Mouse (Mus musculus) heart, adult 9 months (tissue): ENCODE results near the gene Mrps21.
A peak's percentile ranks its signal among the peaks of the same experiment; 100 is the strongest.
"Not testable (repeated sequence)": the region's sequence is repeated elsewhere in the genome, so short reads cannot be mapped to it uniquely, and the experiment has no call there.

Source experiments
- DNase-seq, 2 experiments: peaks; one replicate each; pipeline ENCODE4 v3.0.0; 2022; ENCODE audit warnings: low spot score in 2 of 2

Mrps21 gene

DNA sequence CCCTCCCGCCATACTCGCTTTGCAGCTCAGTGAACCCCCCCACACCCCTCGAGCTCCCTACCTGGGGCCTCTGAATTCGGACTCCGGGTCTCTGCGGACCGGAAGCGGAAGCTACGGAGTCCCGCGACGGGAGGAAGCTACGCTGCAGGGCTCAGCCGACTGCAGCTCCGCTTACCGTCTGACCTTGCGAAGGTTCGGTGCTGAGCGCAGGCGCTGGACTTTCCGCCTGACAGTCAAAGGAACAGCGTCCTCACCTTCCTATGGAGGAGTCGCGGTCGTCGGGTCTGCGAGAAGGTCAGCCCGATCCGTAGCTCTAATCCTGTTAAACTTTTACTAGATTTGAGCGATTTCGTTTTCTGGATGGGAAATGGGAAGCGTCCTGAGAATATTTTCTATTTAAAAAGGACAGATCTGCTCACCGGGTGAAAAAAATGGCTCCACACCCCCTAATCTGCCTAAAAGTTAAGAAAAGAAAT lies at the start of gene Mrps21:
TSS of gene Mrps21 (minus strand) at position 128 of the 476 bp plus-strand sequence.
- DNase-seq: peak; percentile 88 to 90

- not testable (repeated sequence) for DNase-seq
Observed at GRCm38 (mm10) chr3:95920532-95920931, 49.2 kb upstream of the Mrps21 start.

- no peak for DNase-seq
Observed at GRCm38 (mm10) chr3:95916760-95917159, 45.4 kb upstream of the Mrps21 start.

DNA sequence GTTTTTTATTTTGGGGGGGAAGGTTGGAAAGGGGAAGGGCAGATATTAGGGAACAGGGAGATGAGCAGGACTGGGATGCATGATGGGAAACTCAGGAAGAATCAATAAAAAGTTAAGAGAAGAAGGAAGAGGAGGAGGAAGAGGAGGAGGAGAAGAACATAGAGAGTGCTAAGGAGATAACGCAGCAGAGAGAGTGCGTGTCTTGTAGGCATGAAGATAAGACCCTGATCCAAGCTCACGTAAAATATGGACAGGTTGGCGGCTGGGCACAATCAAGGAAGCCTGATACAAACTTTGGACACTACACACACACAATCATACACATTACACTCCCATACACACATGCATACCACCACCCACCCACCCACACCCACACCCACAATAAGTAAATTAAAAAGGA lies 43.4 kb upstream of the Mrps21 start:
- no peak for DNase-seq

DNA sequence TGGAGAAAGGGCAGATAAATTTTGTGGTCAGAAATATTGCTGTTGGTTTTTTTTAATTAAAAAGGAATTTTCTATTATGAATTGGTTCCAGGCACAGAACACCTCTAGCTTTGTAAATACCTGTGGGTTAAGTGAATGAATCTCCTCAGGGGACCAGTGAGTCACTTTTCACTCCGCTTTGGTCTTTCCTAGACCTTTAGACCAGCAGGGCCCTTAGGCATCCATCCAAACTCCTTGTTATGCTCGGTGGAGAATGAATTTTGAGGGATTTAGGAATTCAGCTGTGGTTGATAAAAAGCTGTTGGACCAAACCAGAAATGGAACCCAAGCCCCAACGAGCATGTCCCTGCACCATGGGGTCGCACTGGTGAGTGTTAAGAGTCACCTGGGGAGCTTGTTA lies 36.3 kb upstream of the Mrps21 start:
- no peak for DNase-seq

GRCm38 (mm10) chr3:95906860-95907259 lies 35.5 kb upstream of the Mrps21 start:
- peak in 1 of 2 experiments; percentile 34 for DNase-seq

DNA sequence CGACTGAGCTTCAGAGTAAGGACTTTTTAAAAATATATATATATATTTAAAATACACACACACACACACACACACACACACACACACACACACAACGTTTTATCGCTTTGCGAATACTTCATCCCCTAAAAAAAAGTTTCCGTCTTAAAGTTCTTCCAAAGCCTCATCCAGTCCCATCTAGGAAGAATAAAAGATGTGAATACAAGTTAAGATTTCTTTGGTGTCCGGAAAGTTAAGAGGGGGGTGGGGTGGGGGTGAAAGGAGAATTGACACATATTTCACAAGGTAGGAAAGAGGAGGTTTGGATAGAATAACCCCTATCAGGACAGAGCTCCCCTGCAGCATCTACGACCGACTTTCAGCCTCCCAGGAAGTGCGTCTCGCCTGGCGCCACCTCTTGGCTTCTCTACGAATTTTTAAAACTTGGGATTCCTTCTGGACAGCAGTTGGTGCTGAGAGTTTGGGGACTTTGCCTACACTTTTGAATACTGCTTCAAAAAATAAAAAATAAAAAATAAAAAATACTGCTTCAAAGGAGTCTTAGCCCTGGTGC lies 34.7 kb upstream of the Mrps21 start:
- peak in 1 of 2 experiments; percentile 48 for DNase-seq

- peak; percentile 39 to 47 for DNase-seq
Observed at GRCm38 (mm10) chr3:95905146-95905939, 34.0 kb upstream of the Mrps21 start.

GRCm38 (mm10) chr3:95904568-95904967 lies 33.2 kb upstream of the Mrps21 start, which contains the start of gene Car14:
Car14 (minus strand) TSS chr3:95904691.
- peak; percentile 53 to 62 for DNase-seq

DNA sequence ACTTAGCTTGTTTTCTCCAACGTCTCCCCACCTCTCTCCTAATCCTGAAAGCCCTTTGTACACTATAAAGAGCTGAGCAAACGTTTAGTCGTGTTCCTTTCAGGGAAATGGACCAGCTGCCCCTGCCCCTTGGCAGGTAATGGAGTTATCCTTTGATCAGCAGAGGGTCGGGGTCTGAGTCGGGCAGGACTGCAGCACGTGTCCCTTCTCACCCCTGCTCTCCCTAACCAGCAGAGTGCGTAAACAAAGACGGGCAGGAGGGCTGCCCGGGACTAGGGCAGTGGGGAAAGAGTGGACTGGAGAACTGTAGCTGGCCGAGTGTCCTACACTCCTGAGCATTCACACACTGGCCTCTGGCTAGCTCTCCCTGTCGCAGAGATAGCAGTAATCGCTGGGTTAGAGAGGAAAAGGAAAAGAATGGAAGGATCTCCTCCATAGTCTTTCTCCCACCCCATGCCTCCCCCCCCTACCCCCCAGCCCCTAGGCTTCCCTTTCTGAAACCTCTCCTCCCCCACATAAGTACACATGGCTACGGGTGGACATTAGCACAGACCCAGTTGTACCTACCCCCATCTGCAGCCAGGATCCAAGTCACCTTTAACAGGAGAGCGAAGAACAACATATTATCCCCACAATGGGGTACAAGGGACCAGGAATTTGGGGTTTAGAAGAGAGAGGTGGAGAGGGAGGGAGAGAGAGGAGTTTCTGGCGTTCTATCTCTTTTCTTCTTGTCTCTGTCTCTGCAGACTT lies 32.6 kb upstream of the Mrps21 start:
- no peak for DNase-seq

DNA sequence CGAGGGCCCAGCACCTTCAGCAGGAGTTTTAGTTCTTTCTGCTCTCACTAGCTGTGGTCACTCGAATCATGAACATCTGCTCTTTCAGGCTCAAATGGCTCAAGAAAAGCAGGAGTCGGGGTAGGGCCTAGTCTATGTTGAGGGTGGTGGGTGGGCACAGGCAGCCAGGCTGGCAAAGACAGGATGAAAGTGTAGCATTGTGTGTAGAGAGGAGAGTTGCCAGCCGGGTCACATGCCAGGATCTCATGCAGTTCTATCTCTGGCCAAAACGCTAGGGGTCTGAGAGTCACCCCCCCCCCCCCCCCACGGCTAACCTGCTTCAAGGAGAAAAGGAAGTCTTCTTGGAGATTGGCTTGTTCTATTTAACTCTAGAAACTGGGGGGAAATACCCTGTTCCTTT lies 31.3 kb upstream of the Mrps21 start:
- no peak for DNase-seq

DNA sequence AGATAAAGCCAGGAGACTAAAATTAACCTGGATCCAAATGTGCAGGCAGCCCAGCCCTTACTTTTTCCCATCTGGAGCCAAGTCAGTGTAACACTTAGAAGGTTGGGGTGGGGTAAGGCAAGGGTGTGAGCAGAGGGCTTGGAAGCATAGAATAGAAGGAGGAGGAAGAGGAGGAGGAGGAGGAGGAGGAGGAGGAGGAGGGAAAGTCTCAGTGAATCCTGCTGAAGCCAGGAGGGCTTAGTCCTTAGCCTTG lies 31.0 kb upstream of the Mrps21 start:
- DNase-seq: peak in 1 of 2 experiments; percentile 35

DNA sequence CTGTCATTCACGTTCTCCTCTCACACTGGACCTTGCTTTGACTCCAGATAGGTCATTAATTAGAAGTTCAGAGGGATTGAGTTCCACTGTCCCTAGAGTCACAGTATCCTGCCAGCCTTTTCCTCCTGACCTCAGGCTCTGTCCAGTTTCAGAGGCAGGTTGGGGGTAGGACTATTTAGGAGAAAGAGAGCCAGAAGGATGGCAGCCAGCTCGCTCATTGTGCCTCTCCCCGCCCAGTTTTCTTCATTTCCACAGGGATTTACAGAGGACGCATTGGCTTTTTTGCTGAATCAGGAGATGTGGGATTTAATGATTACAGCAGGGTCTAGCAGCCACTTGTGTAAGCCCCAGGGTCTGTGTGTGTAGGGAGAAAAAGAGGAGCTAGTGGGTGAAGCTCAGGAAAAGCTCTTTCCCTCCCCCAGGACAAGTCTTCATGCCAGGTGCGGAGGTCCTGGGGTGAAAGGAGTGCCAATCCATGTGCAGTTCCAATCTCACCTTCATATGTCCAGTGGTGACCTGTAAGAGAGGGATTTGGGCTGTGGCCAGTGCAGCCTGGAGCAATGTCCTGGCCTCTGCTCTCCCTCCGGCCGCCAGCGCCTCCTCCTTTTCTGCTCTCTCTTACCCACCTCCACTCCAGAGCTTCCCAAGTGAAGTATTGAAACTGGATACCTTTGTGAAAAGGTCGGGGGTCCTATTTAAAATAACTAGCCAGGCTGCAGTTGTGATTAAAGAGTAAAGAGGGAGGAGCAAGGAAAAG lies 30.5 kb upstream of the Mrps21 start:
- peak in 1 of 2 experiments; percentile 46 for DNase-seq

- no peak for DNase-seq
Observed at GRCm38 (mm10) chr3:95899800-95900524, 28.6 kb upstream of the Mrps21 start.

DNA sequence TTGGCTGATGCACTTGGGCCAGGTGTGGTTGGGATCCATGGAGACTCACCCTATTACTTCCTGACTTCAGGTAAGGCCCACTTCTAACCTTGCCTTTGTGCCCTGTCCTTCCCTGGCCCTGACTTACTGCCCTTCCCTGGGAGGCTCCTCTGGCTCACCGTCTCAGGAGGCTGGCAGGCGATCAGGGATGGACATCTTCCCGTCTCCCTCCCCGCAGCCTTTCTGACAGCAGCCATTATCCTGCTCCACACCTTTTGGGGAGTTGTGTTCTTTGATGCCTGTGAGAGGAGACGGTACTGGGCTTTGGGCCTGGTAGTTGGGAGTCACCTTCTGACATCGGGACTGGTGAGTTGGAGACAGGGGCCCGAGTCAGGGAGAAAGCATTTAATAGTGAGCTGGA lies 24.2 kb upstream of the Mrps21 start:
- DNase-seq: not testable (repeated sequence)

DNA sequence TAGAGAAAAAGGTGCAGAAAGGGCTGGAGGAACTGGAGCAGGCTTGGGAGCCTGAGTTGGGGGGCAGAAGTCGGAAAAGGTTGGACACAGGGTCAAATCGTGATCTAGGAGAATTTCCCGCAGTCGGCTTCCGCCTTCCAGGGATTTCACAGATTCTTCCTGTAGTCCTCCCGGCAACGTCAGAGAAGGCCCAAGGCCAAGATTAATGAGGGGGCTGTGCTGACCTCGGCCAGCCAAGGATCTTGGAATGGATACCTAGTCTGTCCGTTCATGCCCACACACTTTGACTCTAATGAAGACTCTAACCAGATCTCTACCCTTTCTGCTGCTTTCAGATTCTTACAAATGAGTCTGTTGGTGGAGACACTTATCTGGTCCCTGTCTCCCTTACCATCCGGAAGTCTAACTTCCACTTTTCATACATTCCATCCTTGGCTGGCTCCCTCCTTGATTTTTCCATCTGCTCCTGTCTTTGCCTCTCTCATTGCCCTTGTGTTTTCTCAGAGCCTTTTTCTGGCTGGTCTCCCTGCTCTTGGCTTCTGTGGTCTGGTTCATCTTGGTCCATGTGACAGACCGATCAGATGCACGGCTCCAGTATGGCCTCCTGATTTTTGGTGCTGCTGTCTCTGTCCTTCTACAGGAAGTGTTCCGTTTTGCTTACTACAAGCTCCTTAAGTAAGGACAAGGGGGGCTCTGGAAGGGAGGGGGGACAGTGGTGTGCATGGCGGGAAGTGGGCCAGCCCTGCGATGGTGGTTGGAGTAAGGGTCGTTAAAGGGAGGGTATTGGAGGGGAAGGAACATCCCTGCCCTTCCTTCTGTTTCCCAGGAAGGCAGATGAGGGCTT lies 23.2 kb upstream of the Mrps21 start:
- peak; percentile 75 to 76 for DNase-seq

GRCm38 (mm10) chr3:95893606-95894316 lies 22.4 kb upstream of the Mrps21 start, which contains the start of gene Aph1a:
Aph1a (plus strand) TSS chr3:95893969.
- DNase-seq: peak; percentile 98 to 99

- no peak for DNase-seq
Observed at GRCm38 (mm10) chr3:95893126-95893525, 21.8 kb upstream of the Mrps21 start.
